Mouse (Mus musculus): ENCODE results near the gene Nutf2-ps1. TPM values are rescaled to one million over a fixed set of nuclear protein-coding genes. Genes with fewer than 3 reads are reported as not detected.

Gene Nutf2-ps1
- total RNA-seq, 2 experiments from 2014 or later: 62.8 to 174 TPM

DNA sequence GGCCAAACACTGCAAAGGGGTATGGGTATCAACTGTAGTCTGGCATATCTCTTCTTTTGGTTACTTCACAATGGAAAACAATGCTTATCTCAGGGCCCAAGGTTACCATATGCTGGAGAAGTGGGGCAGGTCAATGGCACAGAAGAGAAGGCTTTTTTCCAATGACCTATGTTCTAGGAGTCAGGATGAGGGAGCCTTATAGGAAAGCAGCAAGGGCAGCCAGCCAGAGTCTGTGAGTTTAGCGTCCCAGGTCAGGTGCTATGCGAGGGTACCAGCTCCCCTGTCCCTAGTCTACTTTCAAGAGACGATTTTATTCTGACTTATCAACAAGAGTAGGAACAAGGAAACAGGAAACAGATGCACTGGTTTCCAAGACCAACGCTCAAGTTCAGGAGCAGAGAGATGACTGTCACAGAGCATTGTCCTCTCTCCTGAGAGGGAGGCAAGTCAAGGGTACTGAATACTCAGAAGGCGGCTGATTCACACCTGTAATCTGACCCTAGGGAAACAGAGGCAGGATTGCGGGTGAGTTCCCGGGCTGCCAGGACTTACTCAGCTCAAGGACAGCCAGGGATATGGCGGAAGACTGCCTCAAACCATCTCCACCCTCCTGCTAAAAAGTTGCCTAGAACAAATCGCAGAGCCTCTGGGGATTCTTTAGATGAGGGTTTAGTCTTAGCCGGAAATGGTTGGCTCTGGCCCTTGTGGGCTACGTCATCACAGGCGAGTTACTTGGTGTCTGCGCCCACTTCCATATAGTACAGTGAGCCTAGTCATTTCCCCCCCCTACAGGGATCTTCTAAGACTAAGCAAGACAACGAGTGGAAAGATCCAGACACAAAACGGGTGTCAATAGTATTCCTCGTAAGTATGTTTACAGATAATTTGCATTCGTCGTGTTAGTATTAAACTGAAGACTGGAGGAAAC lies 17.1 kb downstream of the Nutf2-ps1 start:
- ATAC-seq (replicated peaks; ENCODE audit: poor library complexity): peak; percentile 53

GRCm38 (mm10) chr19:53571056-53571455 lies 17.8 kb downstream of the Nutf2-ps1 start:
- no peak for ATAC-seq (replicated peaks; ENCODE audit: poor library complexity)

DNA sequence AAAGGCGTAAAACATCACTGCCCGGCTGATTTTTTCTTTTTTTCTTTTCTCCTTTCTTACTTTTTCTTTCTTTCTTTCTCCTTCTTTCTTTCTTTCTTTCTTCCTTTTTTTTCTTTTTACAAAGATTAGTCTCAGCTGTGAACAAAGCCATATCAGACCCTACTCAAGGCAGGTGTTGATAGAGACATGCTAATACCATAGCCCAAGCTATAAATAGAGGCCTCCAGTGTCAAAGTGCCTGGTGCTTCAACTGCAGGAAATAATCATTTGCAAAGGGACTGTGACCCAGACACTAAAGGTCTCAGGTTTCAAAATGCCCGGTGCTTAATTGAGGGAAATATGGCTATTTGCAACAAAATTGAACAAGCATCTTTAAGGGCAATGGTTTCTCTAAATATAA lies 20.3 kb downstream of the Nutf2-ps1 start:
- no peak for ATAC-seq (replicated peaks; ENCODE audit: poor library complexity)

- peak; percentile 20; the same call in 1 of the 2 replicates for ATAC-seq (replicated peaks; ENCODE audit: poor library complexity)
These were observed 21.0 kb downstream of the Nutf2-ps1 start for GRCm38 (mm10) chr19:53567864-53568263.

DNA sequence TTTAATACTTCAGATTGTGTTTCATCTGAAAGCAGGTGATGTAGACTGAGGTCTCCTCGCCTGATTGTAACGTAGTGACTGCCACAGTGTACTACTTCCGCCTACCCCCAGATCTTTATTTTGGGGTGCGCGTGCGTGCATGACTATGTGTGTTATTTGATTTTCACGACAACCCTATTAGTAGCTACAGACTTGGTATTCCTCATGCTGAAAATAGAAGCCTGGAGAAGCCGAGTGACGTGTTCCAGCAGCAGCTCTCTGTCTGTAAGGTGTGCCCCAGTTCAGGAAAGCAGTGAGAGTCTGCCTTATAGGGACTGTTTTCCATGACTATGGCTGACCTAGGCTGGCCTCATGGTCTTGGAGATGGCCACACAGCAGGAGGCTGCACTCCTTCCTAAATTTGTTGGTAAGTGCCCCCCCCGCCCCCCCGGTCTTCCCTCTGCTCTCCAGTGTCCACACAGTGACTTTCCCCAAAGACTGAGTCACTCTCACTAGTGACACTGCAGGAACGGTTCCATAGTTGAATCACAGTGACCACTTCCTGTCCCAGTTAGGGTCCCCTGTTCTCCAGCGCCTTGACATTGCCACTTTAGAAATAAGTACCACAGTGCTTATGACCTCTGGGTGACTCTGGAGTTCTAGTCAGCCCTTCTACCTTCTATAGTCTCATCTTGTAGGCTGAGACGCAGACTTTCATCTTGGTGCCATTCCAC lies 23.1 kb downstream of the Nutf2-ps1 start:
- ATAC-seq (replicated peaks; ENCODE audit: poor library complexity): peak; percentile 88

DNA sequence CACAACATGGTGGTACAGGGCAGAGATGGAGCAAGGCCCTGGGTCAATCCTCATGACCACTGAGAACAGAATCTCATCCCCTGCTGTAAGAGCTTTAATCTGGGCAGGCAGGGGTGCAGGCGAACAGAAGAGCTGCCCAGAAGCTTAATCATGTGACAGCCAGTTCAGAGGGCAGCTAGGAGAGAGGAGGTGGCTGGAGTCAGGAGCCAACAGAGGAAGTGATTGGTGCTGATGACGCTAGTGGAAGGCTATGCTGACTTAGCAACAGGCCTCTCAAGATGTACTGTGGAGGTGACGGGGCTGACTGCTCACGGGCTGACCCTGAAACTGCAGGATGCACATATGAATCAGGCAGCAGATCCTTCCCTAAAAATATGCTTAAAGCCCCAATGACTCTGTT lies 24.7 kb downstream of the Nutf2-ps1 start:
- ATAC-seq (replicated peaks; ENCODE audit: poor library complexity): no peak

GRCm38 (mm10) chr19:53560436-53560835 lies 28.4 kb downstream of the Nutf2-ps1 start:
- ATAC-seq (replicated peaks; ENCODE audit: poor library complexity): no peak

- peak; percentile 70 for ATAC-seq (replicated peaks; ENCODE audit: poor library complexity)
These were observed 31.5 kb downstream of the Nutf2-ps1 start for GRCm38 (mm10) chr19:53557267-53557936.

DNA sequence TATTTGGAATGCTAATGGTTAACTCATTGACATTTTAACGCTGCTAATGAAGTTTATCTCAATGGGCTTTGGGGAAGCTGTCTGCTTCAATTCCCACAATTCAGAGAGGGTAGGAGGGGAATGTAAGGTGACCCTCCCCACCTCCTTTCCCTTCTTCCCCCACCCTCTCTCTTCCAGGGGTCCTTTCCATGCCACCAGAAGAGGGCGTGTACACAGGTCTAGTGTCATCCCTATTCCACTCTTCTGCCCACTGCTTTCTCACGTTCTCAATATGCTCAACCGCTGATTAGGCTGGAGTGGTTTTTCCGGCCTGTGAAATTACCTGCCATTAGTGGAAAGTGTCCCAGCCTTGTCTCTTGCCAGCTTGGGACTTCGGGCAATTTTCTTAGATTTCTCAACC lies 32.0 kb downstream of the Nutf2-ps1 start:
- no peak for ATAC-seq (replicated peaks; ENCODE audit: poor library complexity)

- ATAC-seq (replicated peaks; ENCODE audit: poor library complexity): 0 out of 2 replicates have a peak, but pooled peaks have one; percentile 10
These were observed 33.8 kb downstream of the Nutf2-ps1 start for GRCm38 (mm10) chr19:53554981-53555616.

GRCm38 (mm10) chr19:53554402-53554801 lies 34.5 kb downstream of the Nutf2-ps1 start:
- ATAC-seq (replicated peaks; ENCODE audit: poor library complexity): peak; percentile 40; the same call in 1 of the 2 replicates

GRCm38 (mm10) chr19:53552795-53553194 lies 36.1 kb downstream of the Nutf2-ps1 start:
- no peak for ATAC-seq (replicated peaks; ENCODE audit: poor library complexity)

DNA sequence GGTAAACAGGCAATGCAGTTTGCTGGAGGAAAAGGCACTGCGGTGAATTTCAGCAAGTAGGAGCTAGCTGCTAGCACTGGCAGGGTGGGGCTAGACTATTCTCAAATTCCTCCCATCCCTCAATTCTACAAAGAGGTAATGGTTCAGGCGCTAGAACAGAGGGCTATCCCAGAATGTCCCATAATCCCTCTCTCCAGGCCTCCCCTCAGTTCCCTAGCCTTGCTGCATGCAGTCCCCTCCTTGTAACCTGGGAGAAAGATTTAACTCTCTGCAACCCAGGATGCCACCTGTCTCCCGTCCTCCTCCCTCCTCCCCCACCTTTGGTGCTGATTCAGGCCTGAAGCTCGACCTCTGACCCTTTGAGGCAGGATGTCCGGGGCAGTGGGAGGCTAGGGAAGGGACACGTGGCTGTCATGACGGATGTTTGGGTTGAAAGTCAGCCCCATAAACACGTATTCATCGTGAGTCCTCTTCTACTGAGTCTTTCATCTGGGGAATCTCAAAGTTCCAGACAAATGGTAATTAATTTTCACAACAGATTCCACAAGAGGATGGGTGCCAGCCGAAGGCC lies 36.6 kb downstream of the Nutf2-ps1 start:
- ATAC-seq (replicated peaks; ENCODE audit: poor library complexity): no peak

- ATAC-seq (replicated peaks; ENCODE audit: poor library complexity): no peak
These were observed 37.9 kb downstream of the Nutf2-ps1 start for GRCm38 (mm10) chr19:53550972-53551371.

GRCm38 (mm10) chr19:53547597-53547996 lies 41.3 kb downstream of the Nutf2-ps1 start:
- peak; percentile 66 for ATAC-seq (replicated peaks; ENCODE audit: poor library complexity)

- ATAC-seq (replicated peaks; ENCODE audit: poor library complexity): no peak
These were observed 43.8 kb downstream of the Nutf2-ps1 start for GRCm38 (mm10) chr19:53544923-53545561.

- no peak for ATAC-seq (replicated peaks; ENCODE audit: poor library complexity)
These were observed 45.3 kb downstream of the Nutf2-ps1 start for GRCm38 (mm10) chr19:53543602-53544001.

- no peak for ATAC-seq (replicated peaks; ENCODE audit: poor library complexity)
These were observed 49.6 kb downstream of the Nutf2-ps1 start for GRCm38 (mm10) chr19:53539296-53539695.

DNA sequence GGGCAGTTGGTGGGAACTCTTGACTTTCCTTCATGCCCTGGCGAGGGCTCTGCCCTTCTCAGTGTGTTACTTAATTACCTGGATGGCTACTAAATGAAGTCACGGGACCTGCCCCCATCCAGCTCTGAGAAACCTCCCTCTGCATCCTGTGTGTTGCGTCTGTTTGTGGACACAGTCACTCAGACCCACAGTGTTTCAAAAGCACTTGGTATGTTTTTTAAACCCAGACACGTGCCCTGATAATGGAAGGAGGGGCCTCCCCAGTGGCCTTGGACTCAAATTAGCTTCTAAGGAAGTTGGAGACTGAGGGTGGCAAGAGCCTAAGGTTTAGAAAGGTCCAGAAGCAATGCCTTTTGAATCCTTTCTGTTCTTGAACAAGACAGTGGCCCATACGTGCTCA lies 50.1 kb downstream of the Nutf2-ps1 start:
- peak; percentile 63 for ATAC-seq (replicated peaks; ENCODE audit: poor library complexity)
